Mouse (Mus musculus): ENCODE results near the gene Nmd3. TPM values are rescaled to one million over a fixed set of nuclear protein-coding genes. Genes with fewer than 3 reads are reported as not detected.

The Nmd3 gene
- 89.7 and 106 TPM in 2 replicates for polyA plus RNA-seq (2015; fragmentation: Nextera tagmentation; extraction: Ambion mirVana)

GRCm38 (mm10) chr3:69721814-69722186, at the start of gene Nmd3:
Nmd3 (plus strand) TSS chr3:69721985.
- WGBS, result under 1% methylated on average over 28 of the region's 33 CpGs
- H3K4me3 ChIP-seq (ENCODE audit: low read depth, low read length), result peak within 1 kb of the TSS; percentile 96
- no peaks in the 10 kb centered on the region for H3K27me3 ChIP-seq (ENCODE audit: control insufficient read depth, insufficient read depth, low read depth, low read length)
- peak; percentile 97 for ATAC-seq
- H3K9ac ChIP-seq (ENCODE audit: low read depth, low read length), result peak within 1 kb of the TSS; percentile 95
- no peaks in the 10 kb centered on the region for H3K9me3 ChIP-seq (replicated peaks; ENCODE audit: control insufficient read depth, low read length, poor library complexity, severe bottlenecking)
- H3K4me2 ChIP-seq (ENCODE audit: low read length), result peak within 1 kb of the TSS; percentile 94
- H3K27ac ChIP-seq (ENCODE audit: low read length), result peak within 1 kb of the TSS; percentile 89
- H3K36me3 ChIP-seq (ENCODE audit: control insufficient read depth, insufficient read depth, low read length), result no peaks in the 10 kb centered on the region
- peaks cover 20% of the 10 kb centered on the region for H3K4me1 ChIP-seq (ENCODE audit: control insufficient read depth, insufficient read depth, low read length)

DNA sequence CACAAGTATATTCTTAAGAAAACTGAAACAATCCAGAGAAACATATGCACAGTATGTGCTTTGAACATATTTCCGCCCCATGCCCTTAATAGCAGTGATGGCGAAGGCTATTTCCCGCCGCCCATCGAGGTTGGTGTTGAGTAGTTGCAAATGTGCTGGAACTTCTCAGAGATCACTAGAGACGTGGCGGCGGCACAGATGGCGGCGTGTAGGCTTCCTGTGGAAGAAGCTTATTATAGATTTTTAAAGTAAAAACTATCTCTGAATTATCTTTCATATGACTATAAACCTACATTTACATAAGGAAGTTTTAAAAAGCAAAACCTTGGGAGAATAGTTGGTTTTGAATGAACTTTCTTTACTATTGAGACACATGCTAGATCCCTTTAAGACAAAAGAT, 48.4 kb upstream of the Nmd3 start:
- Histone ChIP-seq H3K27me3 (ENCODE audit: control insufficient read depth, insufficient read depth, low read depth, low read length) (no peaks in the 10 kb centered on the region), H3K9me3 (replicated peaks; ENCODE audit: control insufficient read depth, low read length, poor library complexity, severe bottlenecking) (no peaks in the 10 kb centered on the region), H3K4me3 (ENCODE audit: low read depth, low read length) (no peak overlapping the region), H3K4me2 (ENCODE audit: low read length) (no peak overlapping the region), H3K27ac (ENCODE audit: low read length) (no peak overlapping the region), H3K4me1 (ENCODE audit: control insufficient read depth, insufficient read depth, low read length) (no peaks in the 10 kb centered on the region), H3K36me3 (ENCODE audit: control insufficient read depth, insufficient read depth, low read length) (no peaks in the 10 kb centered on the region), H3K9ac (ENCODE audit: low read depth, low read length) (no peak overlapping the region)
- 97% methylated on average over 10 of the region's 10 CpGs for WGBS
- ATAC-seq, result no peak

GRCm38 (mm10) chr3:69674206-69674605, 47.6 kb upstream of the Nmd3 start:
- Histone ChIP-seq H3K4me1 (ENCODE audit: control insufficient read depth, insufficient read depth, low read length) (no peaks in the 10 kb centered on the region), H3K27me3 (ENCODE audit: control insufficient read depth, insufficient read depth, low read depth, low read length) (no peaks in the 10 kb centered on the region)

GRCm38 (mm10) chr3:69689791-69690190, 32.0 kb upstream of the Nmd3 start:
- ATAC-seq, result no peak

More at GRCm38 (mm10) chr3:69674206-69674605, 47.6 kb upstream of the Nmd3 start:
- Histone ChIP-seq H3K9ac (ENCODE audit: low read depth, low read length) (no peak overlapping the region), H3K36me3 (ENCODE audit: control insufficient read depth, insufficient read depth, low read length) (no peaks in the 10 kb centered on the region), H3K9me3 (replicated peaks; ENCODE audit: control insufficient read depth, low read length, poor library complexity, severe bottlenecking) (no peaks in the 10 kb centered on the region), H3K27ac (ENCODE audit: low read length) (no peak overlapping the region), H3K4me3 (ENCODE audit: low read depth, low read length) (no peak overlapping the region), H3K4me2 (ENCODE audit: low read length) (no peak overlapping the region)
- no peak for ATAC-seq
- WGBS, result 94% methylated on average over 3 of the region's 3 CpGs

GRCm38 (mm10) chr3:69690939-69691338, 30.8 kb upstream of the Nmd3 start:
- no peak overlapping the region for H3K4me3 ChIP-seq (ENCODE audit: low read depth, low read length)
- H3K27me3 ChIP-seq (ENCODE audit: control insufficient read depth, insufficient read depth, low read depth, low read length), result no peaks in the 10 kb centered on the region
- H3K4me2 ChIP-seq (ENCODE audit: low read length), result no peak overlapping the region
- ATAC-seq, result no peak
- no peaks in the 10 kb centered on the region for H3K9me3 ChIP-seq (replicated peaks; ENCODE audit: control insufficient read depth, low read length, poor library complexity, severe bottlenecking)
- WGBS, result 94% methylated on average over 2 of the region's 2 CpGs
- no peak overlapping the region for H3K9ac ChIP-seq (ENCODE audit: low read depth, low read length)
- H3K4me1 ChIP-seq (ENCODE audit: control insufficient read depth, insufficient read depth, low read length), result no peaks in the 10 kb centered on the region
- H3K27ac ChIP-seq (ENCODE audit: low read length), result no peak overlapping the region
- H3K36me3 ChIP-seq (ENCODE audit: control insufficient read depth, insufficient read depth, low read length), result no peaks in the 10 kb centered on the region

More at GRCm38 (mm10) chr3:69689791-69690190, 32.0 kb upstream of the Nmd3 start:
- Histone ChIP-seq H3K27me3 (ENCODE audit: control insufficient read depth, insufficient read depth, low read depth, low read length) (no peaks in the 10 kb centered on the region), H3K4me1 (ENCODE audit: control insufficient read depth, insufficient read depth, low read length) (no peaks in the 10 kb centered on the region), H3K4me2 (ENCODE audit: low read length) (no peak overlapping the region), H3K9ac (ENCODE audit: low read depth, low read length) (no peak overlapping the region), H3K27ac (ENCODE audit: low read length) (no peak overlapping the region), H3K36me3 (ENCODE audit: control insufficient read depth, insufficient read depth, low read length) (no peaks in the 10 kb centered on the region), H3K4me3 (ENCODE audit: low read depth, low read length) (no peak overlapping the region), H3K9me3 (replicated peaks; ENCODE audit: control insufficient read depth, low read length, poor library complexity, severe bottlenecking) (no peaks in the 10 kb centered on the region)
- 77% methylated on average over 1 of the region's 1 CpGs for WGBS

GRCm38 (mm10) chr3:69699851-69700500, 21.8 kb upstream of the Nmd3 start:
- H3K36me3 ChIP-seq (ENCODE audit: control insufficient read depth, insufficient read depth, low read length), result no peaks in the 10 kb centered on the region
- no peak for ATAC-seq
- H3K27ac ChIP-seq (ENCODE audit: low read length), result no peak overlapping the region
- H3K4me3 ChIP-seq (ENCODE audit: low read depth, low read length), result no peak overlapping the region
- no peak overlapping the region for H3K9ac ChIP-seq (ENCODE audit: low read depth, low read length)
- no peaks in the 10 kb centered on the region for H3K9me3 ChIP-seq (replicated peaks; ENCODE audit: control insufficient read depth, low read length, poor library complexity, severe bottlenecking)
- no peak overlapping the region for H3K4me2 ChIP-seq (ENCODE audit: low read length)
- H3K27me3 ChIP-seq (ENCODE audit: control insufficient read depth, insufficient read depth, low read depth, low read length), result no peaks in the 10 kb centered on the region
- H3K4me1 ChIP-seq (ENCODE audit: control insufficient read depth, insufficient read depth, low read length), result no peaks in the 10 kb centered on the region
- 52% methylated on average over 6 of the region's 6 CpGs for WGBS

GRCm38 (mm10) chr3:69701905-69702304, 19.9 kb upstream of the Nmd3 start:
- H3K4me2 ChIP-seq (ENCODE audit: low read length), result no peak overlapping the region
- no peak overlapping the region for H3K9ac ChIP-seq (ENCODE audit: low read depth, low read length)
- ATAC-seq, result no peak
- H3K27me3 ChIP-seq (ENCODE audit: control insufficient read depth, insufficient read depth, low read depth, low read length), result no peaks in the 10 kb centered on the region
- H3K4me3 ChIP-seq (ENCODE audit: low read depth, low read length), result no peak overlapping the region
- 49% methylated on average over 1 of the region's 1 CpGs for WGBS
- H3K27ac ChIP-seq (ENCODE audit: low read length), result no peak overlapping the region
- H3K36me3 ChIP-seq (ENCODE audit: control insufficient read depth, insufficient read depth, low read length), result no peaks in the 10 kb centered on the region
- H3K9me3 ChIP-seq (replicated peaks; ENCODE audit: control insufficient read depth, low read length, poor library complexity, severe bottlenecking), result no peaks in the 10 kb centered on the region
- H3K4me1 ChIP-seq (ENCODE audit: control insufficient read depth, insufficient read depth, low read length), result no peaks in the 10 kb centered on the region

- no peaks in the 10 kb centered on the region for H3K4me1 ChIP-seq (ENCODE audit: control insufficient read depth, insufficient read depth, low read length)
- no peaks in the 10 kb centered on the region for H3K27me3 ChIP-seq (ENCODE audit: control insufficient read depth, insufficient read depth, low read depth, low read length)
- H3K36me3 ChIP-seq (ENCODE audit: control insufficient read depth, insufficient read depth, low read length), result no peaks in the 10 kb centered on the region
- no peak overlapping the region for H3K27ac ChIP-seq (ENCODE audit: low read length)
- H3K4me3 ChIP-seq (ENCODE audit: low read depth, low read length), result no peak overlapping the region
- no peak overlapping the region for H3K4me2 ChIP-seq (ENCODE audit: low read length)
- H3K9ac ChIP-seq (ENCODE audit: low read depth, low read length), result no peak overlapping the region
- no peaks in the 10 kb centered on the region for H3K9me3 ChIP-seq (replicated peaks; ENCODE audit: control insufficient read depth, low read length, poor library complexity, severe bottlenecking)
- ATAC-seq, result no peak
These were observed 19.4 kb upstream of the Nmd3 start for GRCm38 (mm10) chr3:69702421-69702820.

DNA sequence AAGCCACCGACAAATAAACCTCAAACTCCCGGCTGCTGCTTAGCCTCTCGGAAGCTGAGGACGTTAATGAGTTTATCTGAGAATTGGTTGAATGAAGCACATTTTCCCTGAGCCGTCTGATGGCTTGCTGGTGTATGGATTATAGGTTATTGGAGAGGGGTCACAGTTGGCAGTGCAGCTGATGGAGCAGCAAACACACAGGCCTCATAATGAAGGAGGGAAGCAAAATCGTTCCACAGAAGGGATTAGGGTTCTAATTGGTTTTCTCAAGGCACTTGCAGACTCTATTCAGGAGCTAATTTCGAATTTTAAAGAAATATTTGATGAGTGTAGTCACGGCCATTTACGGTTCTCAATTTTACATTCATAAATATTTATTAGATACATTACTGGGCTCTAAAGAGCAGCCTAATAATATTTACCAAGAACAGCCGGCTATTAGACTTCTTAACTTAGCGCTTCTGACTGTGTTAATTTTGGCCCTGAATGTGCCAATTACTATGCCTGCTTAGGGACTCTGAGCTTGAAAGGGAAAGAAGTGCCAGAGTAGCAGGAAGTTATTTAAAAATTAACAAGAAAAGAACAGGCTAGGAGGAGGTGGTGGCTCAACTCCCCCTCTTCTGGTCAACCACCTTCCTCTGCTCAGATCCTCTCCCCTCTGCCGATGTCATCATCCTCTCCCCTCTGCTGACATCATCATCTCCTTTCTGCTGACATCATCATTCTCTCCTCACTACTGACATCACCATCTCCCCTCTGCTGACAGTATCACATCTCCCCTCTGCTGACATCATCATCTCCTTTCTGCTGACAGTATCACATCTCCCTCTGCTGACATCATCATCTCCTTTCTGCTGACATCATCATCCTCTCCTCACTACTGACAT, 12.5 kb upstream of the Nmd3 start:
- WGBS, result 11% methylated on average over 12 of the region's 12 CpGs
- peaks cover 9% of the 10 kb centered on the region; the same call in 1 of the 2 replicates for H3K4me1 ChIP-seq (ENCODE audit: control insufficient read depth, insufficient read depth, low read length)
- no peak overlapping the region for H3K4me2 ChIP-seq (ENCODE audit: low read length)
- H3K9me3 ChIP-seq (replicated peaks; ENCODE audit: control insufficient read depth, low read length, poor library complexity, severe bottlenecking), result no peaks in the 10 kb centered on the region
- H3K27ac ChIP-seq (ENCODE audit: low read length), result peak overlapping the region; percentile 44
- peak; percentile 90 for ATAC-seq
- H3K4me3 ChIP-seq (ENCODE audit: low read depth, low read length), result no peak overlapping the region
- H3K27me3 ChIP-seq (ENCODE audit: control insufficient read depth, insufficient read depth, low read depth, low read length), result no peaks in the 10 kb centered on the region
- H3K9ac ChIP-seq (ENCODE audit: low read depth, low read length), result no peak overlapping the region
- H3K36me3 ChIP-seq (ENCODE audit: control insufficient read depth, insufficient read depth, low read length), result no peaks in the 10 kb centered on the region
